Mouse (Mus musculus) layer of hippocampus, postnatal 25 days (tissue): Measurements from ENCODE around the gene Rcor1. TPM values are rescaled to one million over a fixed set of nuclear protein-coding genes. Genes with fewer than 3 reads are reported as not detected.
A peak's percentile ranks its signal among the peaks of the same experiment; 100 is the strongest.

Experiments used
- DNase-seq, 2 experiments: peaks; one replicate each; pipeline ENCODE4 v3.0.0; 2022; ENCODE audit warnings: mixed read lengths in 2 of 2, low spot score in 1 of 2; ENCODE audit errors: extremely low spot score in 1 of 2
- total RNA-seq, 2 experiments: library from RNA; stranded (reverse); gene quantifications; 2 replicates each; pipeline ENCODE4 v1.2.3; 2021

Rcor1 gene
- total RNA-seq, 2 experiments from 2014 or later, result 16.8 to 17.9 TPM

DNA sequence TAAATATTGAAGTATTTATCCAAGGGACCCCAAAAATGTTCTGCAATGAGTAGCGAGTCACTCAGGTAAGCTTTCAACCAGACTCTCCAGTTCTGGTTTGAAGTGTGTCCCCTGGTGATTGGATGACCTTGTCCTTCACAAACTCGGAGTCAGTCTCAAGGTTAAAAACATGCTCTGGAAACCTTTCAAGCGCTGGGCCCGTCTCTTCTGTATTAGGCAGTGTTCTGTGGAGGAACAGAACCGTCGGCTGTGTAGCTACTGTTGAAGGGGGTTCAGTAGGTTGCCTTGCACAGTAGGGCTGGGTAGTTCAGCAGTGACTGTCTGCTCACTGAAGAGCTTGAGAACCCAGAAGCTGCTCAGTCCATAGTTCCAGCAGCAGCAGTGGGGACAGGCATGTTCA is 115.5 kb downstream of the Rcor1 start:
- no peak for DNase-seq

DNA sequence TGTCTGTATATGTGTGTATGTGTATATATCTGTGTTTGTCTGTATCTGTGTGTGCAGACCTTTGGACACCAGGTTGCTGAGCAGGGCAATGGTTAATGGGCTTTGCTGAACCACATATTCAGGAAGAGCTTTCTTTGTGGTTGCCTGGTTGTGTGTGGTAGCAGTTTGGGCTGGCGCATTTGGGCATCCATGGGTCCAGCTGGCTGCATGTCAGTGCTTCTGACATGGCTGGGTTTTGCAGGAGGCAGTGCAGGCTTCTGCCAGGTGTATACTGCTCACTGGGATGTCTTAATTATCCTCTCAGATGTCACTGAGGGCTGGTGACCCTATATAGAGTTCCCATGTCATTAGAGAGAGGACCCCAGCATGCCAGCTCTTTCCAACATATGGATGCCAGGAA is 116.6 kb downstream of the Rcor1 start:
- DNase-seq, result no peak

DNA sequence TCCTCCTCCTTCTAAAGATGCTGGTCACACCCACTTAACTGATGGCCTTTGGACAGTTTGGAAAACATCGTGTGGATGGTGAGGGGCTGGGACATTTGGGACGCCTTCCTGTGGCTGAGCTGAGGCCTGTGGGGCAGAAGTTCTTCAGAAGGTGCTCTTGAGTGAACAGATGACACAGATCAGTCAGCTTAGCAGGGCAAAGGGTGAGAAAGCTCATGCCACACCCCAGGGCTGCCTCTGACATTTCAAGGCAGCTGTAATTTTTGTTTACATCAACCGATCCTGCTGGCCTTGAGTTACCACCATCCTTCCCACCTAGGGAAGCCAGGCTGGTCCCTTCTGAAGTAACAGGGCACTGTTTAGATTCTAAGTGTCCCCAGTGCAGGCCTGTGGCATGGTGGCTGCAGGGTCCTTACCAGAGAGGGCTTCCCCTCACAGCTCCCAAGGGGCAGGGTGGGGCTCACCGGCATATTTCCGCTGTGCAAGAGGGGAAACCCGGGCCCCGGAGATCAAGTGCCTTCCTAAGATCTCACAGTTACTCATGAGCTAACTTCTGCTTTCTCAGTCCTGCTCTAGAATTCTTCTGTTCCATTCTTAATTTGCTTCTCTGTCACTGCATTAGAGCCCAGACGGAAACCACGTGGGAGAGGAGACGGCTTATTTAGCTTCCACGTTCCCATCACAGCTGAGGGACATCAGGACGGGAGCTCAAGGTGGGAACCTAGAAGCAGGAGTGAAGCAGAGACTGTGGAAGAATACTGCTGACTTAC is 120.7 kb downstream of the Rcor1 start:
- no peak for DNase-seq

DNA sequence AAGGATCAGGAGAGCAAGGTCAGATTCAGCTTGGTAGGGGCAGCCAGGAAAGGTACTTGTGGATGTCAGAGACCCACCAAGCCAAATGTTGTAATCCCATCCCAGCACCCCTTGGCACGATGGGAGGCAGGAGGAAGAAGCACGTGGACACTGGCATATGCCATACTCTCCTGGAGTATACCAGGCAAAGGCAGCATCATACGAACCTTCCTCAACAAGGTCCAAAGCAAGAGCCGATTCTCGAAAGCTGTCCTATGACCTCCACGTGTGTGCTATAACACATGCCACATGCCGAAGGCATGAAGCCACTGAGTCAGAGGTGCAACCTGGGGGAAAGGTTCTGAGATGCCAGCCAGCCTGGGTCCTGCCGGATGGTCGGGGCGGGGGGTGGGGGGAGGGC is 121.7 kb downstream of the Rcor1 start:
- DNase-seq, result no peak

DNA sequence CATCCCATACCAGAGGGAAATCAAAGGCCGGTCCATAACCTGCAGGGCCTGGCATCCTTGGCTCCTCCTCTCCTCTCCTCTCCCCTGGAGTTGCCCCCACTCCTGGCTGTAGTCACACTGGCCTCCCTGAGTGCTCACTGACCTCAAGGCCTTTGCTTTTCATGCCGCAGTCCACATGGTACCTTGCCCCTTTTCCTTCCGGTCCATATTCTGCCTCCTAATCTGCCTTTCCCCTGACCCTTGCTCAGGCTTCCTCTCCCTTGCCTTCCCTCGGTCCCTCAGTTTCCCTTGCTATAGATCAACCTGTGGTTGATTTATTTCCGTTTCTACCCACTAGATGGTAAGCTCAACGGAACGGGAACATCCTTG is 122.8 kb downstream of the Rcor1 start:
- no peak for DNase-seq

DNA sequence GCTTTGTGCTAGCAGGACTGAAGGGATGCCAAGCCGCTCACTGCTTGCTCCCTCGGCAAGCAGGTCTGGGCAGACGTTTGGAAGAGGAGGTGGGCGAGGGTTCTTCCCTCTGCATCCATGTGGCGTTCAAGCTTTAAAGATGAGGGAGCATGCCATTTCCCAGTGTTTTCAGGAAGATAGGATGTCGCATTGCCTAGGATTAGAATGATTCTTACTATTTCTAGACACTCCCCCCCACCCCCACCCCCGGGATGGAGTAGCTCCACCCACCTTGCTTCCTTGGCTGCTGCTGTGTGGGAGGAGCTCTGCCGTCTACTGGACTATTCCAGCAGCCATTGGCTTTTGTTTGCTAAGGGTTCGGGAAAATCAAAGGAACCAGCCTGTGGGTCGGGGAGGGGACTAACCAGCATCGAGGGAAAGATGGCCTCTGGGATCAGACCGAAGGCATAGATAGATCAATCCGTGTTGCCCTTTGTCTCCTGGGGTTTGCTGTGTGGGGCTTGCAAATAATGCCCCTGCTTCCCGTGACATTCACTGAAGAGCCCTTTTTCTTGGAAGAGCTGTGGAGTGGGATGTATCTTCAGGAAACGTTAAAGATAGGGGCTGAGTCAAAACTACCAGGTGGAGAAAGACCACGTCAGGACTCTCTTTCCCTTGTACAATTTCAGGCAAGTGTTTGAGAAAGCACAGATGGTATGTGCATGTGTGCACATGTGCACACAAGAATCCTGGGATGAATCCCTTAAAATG is 123.3 kb downstream of the Rcor1 start:
- DNase-seq, result peak in 1 of 2 experiments; percentile 34

DNA sequence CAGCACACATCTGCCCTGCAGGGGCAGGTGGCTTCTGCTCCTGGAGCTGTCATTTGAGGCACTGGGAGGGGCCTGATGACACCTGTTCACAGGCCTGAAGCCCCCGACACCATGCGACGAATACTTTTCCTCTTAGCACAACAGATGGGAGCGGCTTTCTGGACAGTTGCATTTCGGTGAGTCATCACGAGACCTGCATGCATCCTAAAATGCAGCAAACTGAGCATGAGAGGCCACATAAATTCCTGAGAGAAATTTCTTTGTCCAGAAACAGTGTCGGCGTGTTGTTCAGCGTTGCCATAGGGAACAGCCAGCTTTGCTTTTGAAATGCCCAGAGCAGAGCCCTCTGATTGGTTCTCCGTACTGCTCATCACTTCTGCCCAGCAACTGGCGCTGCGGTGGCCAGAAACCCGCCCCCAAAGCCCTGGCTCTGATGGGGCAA is 125.2 kb downstream of the Rcor1 start:
- peak; percentile 60 to 77 for DNase-seq

DNA sequence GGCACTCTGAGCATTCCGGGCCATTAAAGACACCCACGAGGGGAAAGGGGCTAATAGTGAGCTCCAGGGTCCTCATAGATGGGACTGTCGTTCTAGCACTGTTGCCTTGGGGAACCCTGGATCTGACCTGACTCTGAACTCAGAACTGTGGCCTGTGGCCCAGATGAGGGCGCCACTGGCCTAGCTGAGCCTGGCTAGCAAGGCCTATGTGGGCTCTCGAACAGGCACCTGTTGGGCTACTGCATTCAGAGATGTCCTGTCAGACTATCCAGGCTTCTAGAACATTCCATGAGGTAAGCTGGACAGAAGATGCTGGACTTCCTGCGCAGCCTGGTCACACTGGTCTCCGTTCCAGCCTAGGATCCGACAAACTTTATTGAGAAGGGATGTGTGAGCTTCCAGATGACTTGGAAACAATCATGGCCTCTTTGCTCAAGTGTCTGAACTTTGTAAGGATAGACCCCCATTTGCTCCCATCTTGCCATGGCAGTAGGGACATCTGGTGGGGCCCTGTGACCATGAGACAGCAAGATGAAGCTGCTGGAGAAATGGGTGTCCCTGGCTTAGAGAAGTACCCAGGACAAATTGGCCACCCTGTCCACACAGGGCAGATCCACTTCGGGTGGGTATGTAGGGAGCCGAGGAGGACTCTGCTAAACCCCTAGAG is 126.1 kb downstream of the Rcor1 start:
- DNase-seq, result no peak

Other genes starting within 250 kb of the Rcor1 start
- gene Mok, start 198.4 kb upstream of the Rcor1 start, total RNA-seq, result 10 to 100 TPM; 10.5 to 11.4 TPM
- gene Zfp839, start 189.1 kb upstream of the Rcor1 start, total RNA-seq, result 10 to 100 TPM; 10.3 to 12.7 TPM
- gene Cinp, start 150.2 kb upstream of the Rcor1 start, total RNA-seq, result 10 to 100 TPM; 70.4 to 76.3 TPM
- 10 to 100 TPM; 40.5 to 41.4 TPM for gene Tecpr2, start 150.1 kb upstream of the Rcor1 start, total RNA-seq
- 10 to 100 TPM; 11.2 to 12.1 TPM for gene Ankrd9, start 60.3 kb upstream of the Rcor1 start, total RNA-seq
- gene Traf3, start 127.0 kb downstream of the Rcor1 start, total RNA-seq, result 10 to 100 TPM; 92.9 to 94.0 TPM
- not detected for gene 4930595D18Rik, start 145.1 kb downstream of the Rcor1 start, total RNA-seq
- gene Amn, start 231.7 kb downstream of the Rcor1 start, total RNA-seq, result 1 to 10 TPM; 4.6 to 5.8 TPM